13 mouse cellular contexts compared by ENCODE assay signal in the genomic region with DNA sequence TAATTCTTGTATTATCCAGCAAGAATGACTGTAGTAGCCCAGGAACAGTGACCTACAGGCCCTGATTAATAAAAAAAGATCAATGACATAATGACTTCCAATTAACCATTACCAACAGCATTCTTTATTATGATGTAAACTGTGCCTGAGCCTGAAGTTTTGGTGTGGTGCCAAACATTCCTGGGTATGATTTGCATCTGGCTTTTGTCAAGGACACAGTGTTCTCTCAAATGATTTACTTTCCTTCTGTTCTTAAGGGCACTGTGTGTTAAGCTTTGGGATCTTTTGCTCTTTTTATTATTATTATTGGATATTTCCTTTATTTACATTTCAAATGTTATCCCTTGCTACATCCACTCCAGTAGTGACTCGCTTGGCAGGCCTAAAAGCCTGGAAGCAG.
DNase-seq lines count a peak whose midpoint lies in the region; ATAC-seq lines count a peak whose summit lies in the region.
"Had no signal": no experiment of that assay in that cellular context is flagged by ENCODE, and none has a peak within 500 bp of the region (broad histone marks: within the 10 kb centered on the region; RNA-seq: fewer than 3 reads in every experiment).

No protein-coding gene starts in this region.

- H3K36me3 ChIP-seq in limb, embryonic 12.5 days, result no peaks in the 10 kb centered on the region
- H3K36me3 ChIP-seq in limb, embryonic 10.5 days, result no peaks in the 10 kb centered on the region
- H3K36me3 ChIP-seq: liver, embryonic 15.5 days; midbrain, embryonic 10.5 days had no signal

- H3K9ac ChIP-seq in limb, embryonic 12.5 days (replicated peaks), result no peak overlapping the region
- H3K9ac ChIP-seq: liver, embryonic 15.5 days had no signal

- 77% methylated on average over 1 of the region's 1 CpGs for WGBS in limb, embryonic 12.5 days
- 80% methylated on average over 1 of the region's 1 CpGs for WGBS in limb, embryonic 10.5 days

- ATAC-seq in limb, embryonic 12.5 days (ENCODE audit: insufficient number of reproducible peaks, insufficient read depth, low FRiP score, low TSS enrichment, low read depth), result 0 out of 2 replicates have a peak, but pooled peaks have one; percentile 31
- ATAC-seq: Patski had no signal

- H3K4me3 ChIP-seq in limb, embryonic 12.5 days (replicated peaks), result no peak overlapping the region
- no peak overlapping the region for H3K4me3 ChIP-seq in limb, embryonic 10.5 days
- H3K4me3 ChIP-seq: erythroblast, embryonic 14.5 days; liver, embryonic 15.5 days; midbrain, embryonic 10.5 days had no signal

- H3K4me2 ChIP-seq in limb, embryonic 12.5 days, result no peak overlapping the region
- H3K4me2 ChIP-seq: liver, embryonic 15.5 days had no signal

- H3K27me3 ChIP-seq in limb, embryonic 12.5 days, result no peaks in the 10 kb centered on the region
- H3K27me3 ChIP-seq in limb, embryonic 10.5 days (ENCODE audit: low read depth, poor library complexity, severe bottlenecking), result no peaks in the 10 kb centered on the region
- H3K27me3 ChIP-seq: liver, embryonic 15.5 days; Patski had no signal

- no peak overlapping the region for H3K27ac ChIP-seq in limb, embryonic 12.5 days
- H3K27ac ChIP-seq in limb, embryonic 10.5 days, result no peak overlapping the region
- H3K27ac ChIP-seq: liver, embryonic 15.5 days; midbrain, embryonic 10.5 days had no signal

- DNase-seq in limb, embryonic 10.5 days (ENCODE audit: low spot score), result no peak
- DNase-seq in adrenal gland, postnatal 10 days, result peak; percentile 58
- DNase-seq in kidney, adult 9 months, result peak; percentile 67
- DNase-seq in lung, postnatal 36 days, result peak; percentile 34
- no peak for DNase-seq in yolk sac, embryonic 10.5 days (ENCODE audit: low spot score)
- DNase-seq in B cell, adult 2 months, result no peak
- DNase-seq: spleen, adult 18-20 months; thymus, adult 2 months had no signal

- H3K9me3 ChIP-seq in limb, embryonic 12.5 days, result no peaks in the 10 kb centered on the region
- no peaks in the 10 kb centered on the region for H3K9me3 ChIP-seq in limb, embryonic 10.5 days (replicated peaks)
- H3K9me3 ChIP-seq: liver, embryonic 15.5 days; midbrain, embryonic 10.5 days had no signal

- no peaks in the 10 kb centered on the region for H3K4me1 ChIP-seq in limb, embryonic 12.5 days (replicated peaks)
- no peaks in the 10 kb centered on the region for H3K4me1 ChIP-seq in limb, embryonic 10.5 days
- H3K4me1 ChIP-seq: liver, embryonic 15.5 days; midbrain, embryonic 10.5 days had no signal

Comparison
In these comparisons a context has a peak if more than half of its experiments do, and no peak if none do; other contexts are left out.
1. DNase-seq: peak in adrenal gland, postnatal 10 days (single experiment), kidney, adult 9 months (single experiment) and lung, postnatal 36 days (single experiment); none in limb, embryonic 10.5 days (single experiment), yolk sac, embryonic 10.5 days (single experiment) and B cell, adult 2 months (0 of 2).